Mouse (Mus musculus): Measurements from ENCODE around the gene Srm.

Gene Srm

GRCm38 (mm10) chr4:148591171-148591630 lies at the start of gene Srm:
TSS of gene Srm (plus strand) at chr4:148591503.
- peak; percentile 97 to 98 for DNase-seq (ENCODE audit: low spot score in 2 of 2)

DNA sequence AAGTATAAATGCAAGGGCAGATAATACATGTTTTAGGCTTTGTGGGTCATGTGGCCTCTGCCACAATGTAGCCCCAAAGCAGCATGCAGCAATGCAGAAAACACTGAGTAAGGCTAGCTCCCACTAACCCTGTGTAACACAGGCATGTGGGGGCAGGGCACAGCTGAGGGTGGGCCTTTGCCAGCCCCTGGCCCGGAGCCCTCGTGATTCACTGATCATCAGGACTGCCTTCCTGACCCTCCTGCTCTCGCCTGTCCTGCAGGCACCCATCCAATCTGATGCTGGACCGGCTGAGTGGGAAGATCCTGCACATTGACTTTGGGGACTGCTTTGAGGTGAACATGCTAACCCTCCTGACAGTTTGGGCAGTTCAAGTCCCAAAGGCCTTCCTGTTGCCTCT lies 42.2 kb upstream of the Srm start:
- DNase-seq (ENCODE audit: low spot score in 2 of 2), result no peak

- no peak for DNase-seq (ENCODE audit: low spot score in 2 of 2)
Observed at GRCm38 (mm10) chr4:148557766-148558165, 33.5 kb upstream of the Srm start.

DNA sequence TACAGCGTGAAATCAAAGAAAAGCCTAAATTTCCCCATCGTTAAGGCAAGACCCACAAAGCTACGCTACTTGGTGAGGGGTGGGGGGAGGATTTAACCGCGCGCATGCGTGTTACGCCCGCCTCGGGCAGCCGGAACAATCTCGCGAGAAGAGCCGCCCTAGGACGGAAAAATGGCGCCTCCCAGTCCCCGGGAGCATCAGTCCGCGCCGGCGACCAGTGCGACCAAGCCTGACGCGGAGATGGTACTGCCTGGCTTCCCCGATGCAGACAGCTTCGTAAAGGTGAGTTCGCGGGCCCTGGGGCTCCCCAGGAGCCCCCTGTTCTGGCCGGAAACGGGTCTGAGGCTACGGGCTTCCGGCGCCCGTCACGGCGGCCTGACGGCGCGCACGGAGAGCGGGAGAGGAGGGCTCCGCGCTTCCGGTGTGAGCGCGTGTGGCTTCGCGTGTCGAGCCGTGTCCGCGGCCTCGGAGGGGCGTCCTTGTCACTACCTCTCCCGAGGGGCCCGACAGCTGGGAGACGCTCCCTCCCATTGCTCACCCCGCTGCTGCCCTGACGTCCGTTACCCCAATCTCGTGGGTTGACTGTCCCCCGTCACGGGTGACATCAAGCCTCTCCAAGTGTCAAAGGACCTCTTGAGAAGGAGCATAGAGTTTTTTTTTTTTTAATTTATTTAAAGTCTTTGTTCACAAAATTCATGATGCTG lies 32.9 kb upstream of the Srm start, which contains the start of gene Exosc10:
Gene Exosc10, plus strand, starts transcription at position 133 of the 704 bp plus-strand sequence.
- peak; percentile 78 to 82 for DNase-seq (ENCODE audit: low spot score in 2 of 2)

- no peak for DNase-seq (ENCODE audit: low spot score in 2 of 2)
Observed at GRCm38 (mm10) chr4:148562676-148563075, 28.6 kb upstream of the Srm start.

DNA sequence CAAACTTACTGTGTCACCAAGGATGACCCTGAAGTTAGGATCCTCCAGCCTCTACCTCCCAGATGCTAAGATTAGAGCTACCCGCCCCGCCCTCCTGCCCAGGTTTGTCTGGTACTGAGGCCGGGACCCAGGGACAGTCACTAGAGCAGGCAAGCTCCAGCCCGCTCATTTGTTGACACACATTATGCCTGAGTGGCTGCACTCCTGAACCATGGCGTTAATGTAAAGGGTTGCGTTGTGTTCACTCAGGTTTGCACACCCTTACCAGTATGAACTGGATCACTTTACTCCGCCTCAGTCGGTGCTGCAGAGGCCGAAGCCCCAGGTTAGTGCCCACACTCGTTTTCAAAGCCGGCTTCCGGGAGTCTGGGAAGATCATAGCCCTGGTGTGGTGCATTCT lies 27.7 kb upstream of the Srm start:
- DNase-seq (ENCODE audit: low spot score in 2 of 2), result peak in 1 of 2 experiments; percentile 67

DNA sequence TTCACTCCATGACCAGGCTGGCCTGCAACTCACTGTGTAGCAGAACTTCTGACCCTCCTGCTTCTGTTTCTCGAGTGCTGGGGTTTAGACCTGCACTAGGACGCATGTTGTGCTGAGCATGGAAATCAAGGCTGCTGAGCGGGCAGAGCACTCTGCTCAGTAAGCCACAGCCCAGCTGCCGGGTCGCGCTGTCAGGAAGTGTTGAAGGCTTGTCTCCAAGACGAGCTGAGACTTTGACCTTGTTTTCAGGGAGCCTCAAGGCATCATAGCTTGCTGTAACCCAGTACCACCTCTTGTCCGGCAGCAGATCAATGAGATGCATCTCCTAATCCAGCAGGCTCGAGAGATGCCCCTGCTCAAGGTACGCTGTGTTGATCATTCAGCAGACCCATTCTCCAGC lies 21.2 kb upstream of the Srm start:
- no peak for DNase-seq (ENCODE audit: low spot score in 2 of 2)

DNA sequence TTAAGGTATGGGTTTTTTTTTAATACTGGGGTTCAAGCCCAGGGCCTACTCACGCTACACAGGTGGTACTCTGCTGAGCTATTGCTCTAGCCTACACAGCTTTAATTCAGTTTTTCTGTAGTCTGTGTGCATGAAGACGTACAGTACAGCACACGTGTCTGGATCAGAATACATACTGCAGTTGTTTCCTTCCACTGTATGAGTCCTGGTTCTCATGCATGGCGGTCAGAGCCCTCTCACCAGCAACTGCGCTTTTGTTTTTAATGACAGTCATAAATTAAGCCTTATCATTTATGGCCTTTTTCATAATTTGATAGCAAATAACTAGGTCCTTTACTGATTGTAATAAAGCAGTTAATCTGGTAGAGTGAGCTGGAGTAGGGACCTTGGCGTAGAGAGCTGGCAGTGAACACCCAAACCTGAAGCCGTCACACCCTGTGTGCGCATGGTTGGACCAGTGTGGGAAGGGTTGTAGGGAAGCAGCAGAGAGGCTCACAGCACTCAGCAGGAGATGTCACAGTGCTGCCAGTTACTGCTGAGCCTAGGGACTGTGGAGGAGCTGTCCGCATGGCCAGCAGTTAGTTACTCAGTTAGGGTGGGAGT lies 20.5 kb upstream of the Srm start:
- peak in 1 of 2 experiments; percentile 49 for DNase-seq (ENCODE audit: low spot score in 2 of 2)

GRCm38 (mm10) chr4:148573222-148573621 lies 18.1 kb upstream of the Srm start:
- DNase-seq (ENCODE audit: low spot score in 2 of 2), result peak in 1 of 2 experiments; percentile 55

DNA sequence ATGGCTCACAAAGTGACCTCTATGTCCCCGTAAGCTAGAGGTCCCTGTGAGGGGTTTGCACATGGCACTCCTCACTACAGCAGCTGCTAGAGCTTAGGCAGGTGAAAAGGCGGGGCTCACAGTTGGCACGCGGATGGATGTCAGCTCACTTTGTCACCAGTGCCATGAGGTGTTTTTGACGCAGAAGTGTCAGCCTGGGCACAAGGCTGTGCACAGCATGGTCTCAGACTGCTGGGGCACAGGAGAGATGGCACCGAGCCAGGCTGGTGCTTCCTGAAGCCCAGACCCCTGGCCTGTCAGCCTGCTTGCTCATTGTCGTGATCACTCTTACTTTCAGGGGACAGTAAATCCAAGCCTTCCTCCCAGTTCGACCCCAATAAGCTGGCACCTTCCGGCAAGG lies 10.5 kb upstream of the Srm start:
- DNase-seq (ENCODE audit: low spot score in 2 of 2), result no peak

- DNase-seq (ENCODE audit: low spot score in 2 of 2), result no peak
Observed at GRCm38 (mm10) chr4:148581422-148581821, 9.9 kb upstream of the Srm start.

DNA sequence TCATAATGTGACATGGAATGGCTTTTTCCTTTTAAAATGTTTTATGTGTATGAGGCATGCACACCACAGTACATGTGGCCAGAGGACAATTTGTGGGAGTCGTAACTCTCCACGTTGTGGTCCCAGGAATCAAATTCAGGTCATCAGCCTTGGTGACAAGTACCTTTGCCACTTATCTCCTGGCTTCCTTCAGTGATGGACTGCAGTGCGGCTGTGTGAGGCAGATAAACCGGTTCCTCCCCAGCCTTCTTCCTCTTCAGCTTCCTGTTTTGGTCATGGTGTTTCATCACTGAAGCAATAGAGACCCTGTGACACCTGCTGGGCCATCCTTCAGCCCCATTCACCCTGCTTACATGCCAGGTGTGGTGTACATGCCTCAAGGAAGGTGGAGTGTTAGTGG lies 8.0 kb upstream of the Srm start:
- no peak for DNase-seq (ENCODE audit: low spot score in 2 of 2)

DNA sequence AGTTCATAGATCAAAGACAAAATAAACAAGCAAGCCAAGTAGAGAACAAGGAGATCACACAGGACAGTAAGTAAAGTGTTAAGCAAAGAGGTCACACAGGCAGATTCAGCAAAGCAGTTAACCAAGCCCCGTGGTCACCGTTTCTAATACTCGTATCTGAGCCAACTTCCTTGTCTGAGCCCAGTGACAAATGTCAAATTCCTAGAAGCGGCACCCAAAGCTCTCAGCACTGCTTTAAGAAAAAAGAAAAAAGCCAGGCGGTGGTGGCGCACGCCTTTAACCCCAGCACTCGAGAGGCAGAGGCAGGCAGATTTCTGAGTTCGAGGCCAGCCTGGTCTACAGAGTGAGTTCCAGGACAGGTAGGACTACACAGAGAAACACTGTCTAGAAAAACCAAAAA lies 4.7 kb upstream of the Srm start:
- DNase-seq (ENCODE audit: low spot score in 2 of 2), result no peak

- no peak for DNase-seq (ENCODE audit: low spot score in 2 of 2)
Observed at GRCm38 (mm10) chr4:148588793-148589192, 2.5 kb upstream of the Srm start.

DNA sequence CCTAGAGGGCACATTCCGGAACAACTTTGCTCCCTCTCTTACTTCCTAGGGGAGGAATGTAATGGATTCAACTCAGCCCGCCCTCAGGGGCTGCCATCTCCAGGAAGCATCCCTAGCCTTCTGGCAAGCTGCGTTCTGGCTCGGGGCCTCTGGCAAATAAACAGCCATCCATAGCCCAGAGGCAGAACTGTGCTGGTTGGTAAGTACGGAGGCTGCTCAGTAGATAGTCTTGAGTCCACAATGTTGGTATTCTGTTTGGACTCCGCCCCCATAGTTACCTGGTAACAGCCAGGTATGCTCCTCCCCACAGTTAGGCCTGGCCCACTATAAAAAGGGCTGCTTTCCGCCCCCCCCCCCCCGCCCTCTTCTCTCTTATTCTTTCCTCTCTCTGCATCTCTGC lies 1.7 kb upstream of the Srm start:
- peak in 1 of 2 experiments; percentile 42 for DNase-seq (ENCODE audit: low spot score in 2 of 2)

DNA sequence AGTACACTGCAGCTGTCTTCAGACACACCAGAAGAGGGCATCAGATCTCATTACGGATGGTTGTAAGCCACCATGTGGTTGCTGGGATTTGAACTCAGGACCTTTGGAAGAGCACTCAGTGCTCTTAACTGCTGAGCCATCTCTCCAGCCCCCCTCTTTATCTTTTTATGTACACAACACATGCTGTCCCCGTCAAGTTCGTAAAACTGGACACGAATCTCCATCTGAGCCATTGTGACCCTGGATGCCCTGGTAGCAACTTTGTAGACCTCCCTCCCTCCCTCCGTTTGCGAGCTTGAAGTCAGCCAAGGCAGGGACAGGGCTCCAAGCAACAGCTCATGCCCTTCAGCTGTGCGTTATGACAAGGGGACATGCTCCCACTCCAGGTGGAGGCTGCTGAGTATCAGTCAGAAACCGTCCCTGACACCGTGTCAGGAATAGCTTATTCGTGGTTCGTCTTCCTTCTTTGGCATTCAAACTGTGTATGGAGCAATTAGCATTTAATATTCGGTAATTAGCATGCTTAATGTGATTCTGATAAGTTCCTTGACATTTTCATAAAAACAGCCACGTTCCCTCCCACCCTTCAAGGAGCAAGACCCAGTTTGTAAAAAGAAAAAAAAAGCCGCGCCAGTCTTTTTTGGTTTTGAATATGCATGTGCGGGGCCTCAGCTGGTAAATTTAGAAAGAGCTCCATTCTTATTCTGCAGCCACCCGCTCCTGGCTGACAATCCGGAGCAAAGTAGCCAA lies 707 bp upstream of the Srm start:
- no peak for DNase-seq (ENCODE audit: low spot score in 2 of 2)

- DNase-seq (ENCODE audit: low spot score in 2 of 2), result no peak
Observed at GRCm38 (mm10) chr4:148591637-148592380, 506 bp downstream of the Srm start.

DNA sequence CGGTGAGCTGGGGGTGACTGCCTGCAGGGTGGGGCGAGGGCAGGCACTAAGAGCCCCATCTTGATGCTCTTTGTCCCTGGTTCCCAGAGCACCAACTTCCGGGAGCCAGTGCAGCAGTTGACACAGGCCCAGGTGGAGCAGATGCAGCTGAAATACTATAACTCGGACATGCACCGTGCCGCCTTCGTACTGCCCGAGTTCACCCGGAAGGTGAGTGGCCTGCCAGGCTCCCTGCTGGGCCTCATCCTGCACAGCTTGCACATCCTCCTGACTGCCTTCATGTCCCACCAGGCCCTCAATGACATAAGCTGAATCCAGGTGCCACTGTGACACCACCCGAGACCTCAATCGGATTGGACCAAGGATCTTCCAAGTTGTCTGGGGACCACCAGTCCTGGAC lies 2.7 kb downstream of the Srm start:
- DNase-seq (ENCODE audit: low spot score in 2 of 2), result no peak

DNA sequence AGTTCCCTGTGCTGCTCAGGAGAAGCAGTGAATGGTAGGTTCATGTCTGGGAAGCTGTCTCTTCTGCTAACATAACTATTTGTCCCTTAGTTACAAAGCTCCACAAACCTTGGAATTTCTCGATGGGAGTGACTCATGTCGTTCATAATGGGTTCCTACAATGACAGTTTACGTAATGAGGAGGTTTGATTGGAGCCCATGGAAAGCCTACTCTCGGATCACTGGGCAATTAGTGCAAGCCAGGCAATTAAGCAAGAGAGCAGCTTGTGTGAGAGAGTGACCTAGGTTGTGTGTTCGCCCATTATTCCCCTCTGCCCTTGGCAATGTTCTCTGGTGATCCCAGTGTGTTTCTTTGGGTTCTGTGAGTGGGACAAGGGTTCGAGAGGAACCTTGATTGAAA lies 4.6 kb downstream of the Srm start:
- DNase-seq (ENCODE audit: low spot score in 2 of 2), result no peak

DNA sequence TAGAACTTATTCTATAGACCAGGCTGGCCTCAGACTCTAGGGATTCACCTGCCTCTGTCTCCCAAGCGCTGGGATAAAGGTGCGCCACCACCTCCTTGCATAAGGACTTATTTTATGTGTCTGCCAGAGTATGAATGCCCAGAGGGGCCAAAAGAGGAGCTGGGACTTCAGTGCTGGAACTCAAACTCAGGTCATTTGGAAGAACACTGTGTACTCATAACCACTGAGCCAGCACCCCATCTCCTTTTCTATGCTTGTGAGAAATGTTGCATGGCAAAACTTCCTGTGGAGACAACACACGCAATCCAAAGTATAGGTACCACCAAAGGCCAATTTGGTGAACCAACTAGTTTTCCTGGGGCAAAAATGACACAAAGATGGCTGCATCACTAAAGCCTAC lies 5.4 kb downstream of the Srm start:
- no peak for DNase-seq (ENCODE audit: low spot score in 2 of 2)

DNA sequence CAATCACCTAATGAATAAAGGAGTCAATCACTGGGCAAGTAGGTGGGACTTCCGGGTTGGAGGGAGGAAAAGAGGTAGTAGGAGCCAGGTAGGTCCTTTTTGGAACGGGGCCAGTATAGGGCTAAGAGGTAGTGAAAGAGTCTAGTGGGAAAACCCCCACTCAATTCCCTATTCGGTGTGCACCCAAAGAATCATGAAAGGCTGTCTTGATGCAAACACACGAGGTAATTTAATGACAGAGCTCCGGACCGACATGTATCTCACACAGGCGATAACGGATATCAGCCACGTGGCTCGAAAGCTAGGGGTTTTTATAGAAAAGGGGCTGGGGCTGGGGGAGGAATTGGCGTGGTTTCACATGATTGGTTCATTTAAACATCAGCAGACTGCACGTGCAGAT lies 7.5 kb downstream of the Srm start:
- no peak for DNase-seq (ENCODE audit: low spot score in 2 of 2)

DNA sequence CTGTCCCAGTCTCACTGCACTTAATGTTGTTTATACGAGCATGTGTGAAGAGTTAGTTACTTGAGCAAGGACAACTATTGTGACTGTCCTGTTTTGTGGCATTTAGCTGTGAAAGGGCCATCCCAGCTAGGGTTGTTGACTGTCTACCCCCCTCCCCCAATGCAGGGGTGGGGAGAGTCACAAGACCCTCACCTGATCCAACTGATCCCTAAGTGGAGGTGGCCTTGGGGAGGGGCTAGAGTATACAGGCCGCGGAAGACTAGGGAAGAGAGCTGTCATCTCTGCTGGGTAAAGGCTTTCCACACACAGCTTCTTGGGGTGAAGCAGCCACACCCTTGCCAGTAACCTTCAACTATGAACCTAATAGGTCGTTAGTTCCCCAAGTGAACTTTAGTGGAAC lies 9.0 kb downstream of the Srm start:
- no peak for DNase-seq (ENCODE audit: low spot score in 2 of 2)

Measured in urinary bladder, adult 18-20 months (tissue).